25 mouse cellular contexts compared by ENCODE assay signal in the genomic region with DNA sequence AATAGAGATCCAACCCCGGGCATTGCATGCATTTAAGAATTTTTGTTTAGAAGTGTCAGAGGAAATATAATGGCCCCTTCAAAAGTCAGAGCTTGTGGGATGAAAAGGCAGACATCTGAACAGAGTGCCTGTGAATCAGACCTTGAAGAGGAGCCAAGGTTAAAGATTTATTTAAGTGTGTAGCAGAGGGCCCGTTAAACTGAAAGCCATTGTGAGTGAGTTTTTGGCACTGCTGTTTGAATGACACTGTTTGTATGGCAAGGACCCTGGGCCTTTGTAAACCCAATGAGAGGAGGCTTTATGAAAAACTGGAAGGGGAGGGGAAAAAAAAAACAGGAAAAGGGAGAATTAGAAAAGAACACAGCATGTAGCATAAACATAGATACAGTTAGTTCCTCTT.
A peak's percentile ranks its signal among the peaks of the same experiment; 100 is the strongest.
DNase-seq lines count a peak whose midpoint lies in the region; ATAC-seq and TF ChIP-seq lines count a peak whose summit lies in the region.
"Had no signal": no experiment of that assay in that cellular context is flagged by ENCODE, and none has a peak within 500 bp of the region (broad histone marks: within the 10 kb centered on the region; RNA-seq: fewer than 3 reads in every experiment).

No protein-coding gene starts in this region.

- 71% methylated on average over 2 of the region's 2 CpGs for WGBS in heart, embryonic 11.5 days (ENCODE audit: insufficient replicate concordance)
- 45% methylated on average over 2 of the region's 2 CpGs for WGBS in midbrain, embryonic 14.5 days
- 61% methylated on average over 2 of the region's 2 CpGs for WGBS in midbrain, embryonic 11.5 days
- 29% methylated on average over 2 of the region's 2 CpGs for WGBS in neural tube, embryonic 15.5 days
- 44% methylated on average over 2 of the region's 2 CpGs for whole genome bisulfite sequencing in stomach, postnatal 0 days

- TF ChIP-seq CTCF in stomach, postnatal 0 days (IDR thresholded peaks at IDR 0.05; ENCODE audit: low read depth) = no peak

- no peaks in the 10 kb centered on the region for H3K27me3 ChIP-seq in heart, embryonic 11.5 days (ENCODE audit: control insufficient read depth, insufficient read depth, low read length)
- no peaks in the 10 kb centered on the region for H3K27me3 ChIP-seq in midbrain, embryonic 14.5 days (ENCODE audit: control insufficient read depth, insufficient read depth, low read length)
- no peaks in the 10 kb centered on the region for H3K27me3 ChIP-seq in midbrain, embryonic 11.5 days (ENCODE audit: control insufficient read depth, insufficient read depth, low read length)
- no peaks in the 10 kb centered on the region for H3K27me3 ChIP-seq in neural tube, embryonic 15.5 days (replicated peaks)
- no peaks in the 10 kb centered on the region for H3K27me3 ChIP-seq in stomach, postnatal 0 days (ENCODE audit: control insufficient read depth, insufficient read depth, low read length)
- H3K27me3 ChIP-seq: heart, embryonic 13.5 days; limb, embryonic 13.5 days; liver, embryonic 12.5 days; neural tube, embryonic 12.5 days; stomach, embryonic 15.5 days had no signal

- DNase-seq in heart, adult 11 months = peak; percentile 17
- DNase-seq in midbrain, embryonic 14.5 days = peak; percentile 49
- DNase-seq in midbrain, embryonic 11.5 days (ENCODE audit: low spot score, missing footprints) = no peak
- DNase-seq in brain, embryonic 18.5 days (ENCODE audit: low read depth, low spot score) = peak; percentile 18
- no peak for DNase-seq in stomach, postnatal 0 days (ENCODE audit: low spot score)
- DNase-seq: adrenal gland, adult 2 months; cerebellum, adult 8-10 months; cerebellum, postnatal 36 days; gastrocnemius, postnatal 14 days; heart, adult 18-20 months; heart, postnatal 14 days; kidney, adult 18-20 months; layer of hippocampus, adult 9-11 months; lung, adult 18-20 months; lung, postnatal 14 days; thymus, adult 18-20 months; thymus, postnatal 36 days had no signal

- TF ChIP-seq EP300 in stomach, postnatal 0 days (optimal IDR thresholded peaks at IDR 0.05) = no peak

- ATAC-seq in heart, embryonic 11.5 days (replicated peaks; ENCODE audit: insufficient number of reproducible peaks, low FRiP score, low TSS enrichment) = no peak
- no peak for ATAC-seq in midbrain, embryonic 14.5 days (ENCODE audit: low FRiP score, low TSS enrichment)
- ATAC-seq in midbrain, embryonic 11.5 days (ENCODE audit: low FRiP score) = no peak
- peak; percentile 59 for ATAC-seq in neural tube, embryonic 15.5 days (ENCODE audit: low FRiP score)
- no peak for ATAC-seq in stomach, postnatal 0 days (ENCODE audit: low FRiP score, low TSS enrichment)
- ATAC-seq: liver, embryonic 12.5 days had no signal

- H3K4me3 ChIP-seq in heart, embryonic 11.5 days (ENCODE audit: low read depth, low read length) = no peak overlapping the region
- no peak overlapping the region for H3K4me3 ChIP-seq in midbrain, embryonic 14.5 days (replicated peaks; ENCODE audit: low read depth, low read length)
- H3K4me3 ChIP-seq in midbrain, embryonic 11.5 days (ENCODE audit: low read depth, low read length) = no peak overlapping the region
- no peak overlapping the region for H3K4me3 ChIP-seq in neural tube, embryonic 15.5 days (replicated peaks)
- H3K4me3 ChIP-seq in stomach, postnatal 0 days (ENCODE audit: low read depth, low read length) = no peak overlapping the region
- H3K4me3 ChIP-seq: heart, embryonic 13.5 days; limb, embryonic 13.5 days; liver, embryonic 12.5 days; neural tube, embryonic 12.5 days; stomach, embryonic 15.5 days had no signal

- H3K4me2 ChIP-seq in heart, embryonic 11.5 days = no peak overlapping the region
- H3K4me2 ChIP-seq in midbrain, embryonic 14.5 days (ENCODE audit: low read length) = no peak overlapping the region
- H3K4me2 ChIP-seq in midbrain, embryonic 11.5 days = no peak overlapping the region
- no peak overlapping the region for H3K4me2 ChIP-seq in neural tube, embryonic 15.5 days
- no peak overlapping the region for H3K4me2 ChIP-seq in stomach, postnatal 0 days (replicated peaks; ENCODE audit: low read depth)
- H3K4me2 ChIP-seq: heart, embryonic 13.5 days; limb, embryonic 13.5 days; liver, embryonic 12.5 days; neural tube, embryonic 12.5 days; stomach, embryonic 15.5 days had no signal

- H3K4me1 ChIP-seq in heart, embryonic 11.5 days (ENCODE audit: control insufficient read depth, insufficient read depth, low read length) = no peaks in the 10 kb centered on the region
- no peaks in the 10 kb centered on the region for H3K4me1 ChIP-seq in midbrain, embryonic 14.5 days (ENCODE audit: control insufficient read depth, insufficient read depth, low read length)
- no peaks in the 10 kb centered on the region for H3K4me1 ChIP-seq in midbrain, embryonic 11.5 days (ENCODE audit: control insufficient read depth, insufficient read depth, low read length)
- H3K4me1 ChIP-seq in neural tube, embryonic 15.5 days = no peaks in the 10 kb centered on the region
- no peaks in the 10 kb centered on the region for H3K4me1 ChIP-seq in stomach, postnatal 0 days (replicated peaks; ENCODE audit: control insufficient read depth, insufficient read depth)
- H3K4me1 ChIP-seq: heart, embryonic 13.5 days; limb, embryonic 13.5 days; liver, embryonic 12.5 days; neural tube, embryonic 12.5 days; stomach, embryonic 15.5 days had no signal

- no peaks in the 10 kb centered on the region for H3K36me3 ChIP-seq in heart, embryonic 11.5 days (ENCODE audit: control insufficient read depth, insufficient read depth, low read length)
- no peaks in the 10 kb centered on the region for H3K36me3 ChIP-seq in midbrain, embryonic 14.5 days (ENCODE audit: control insufficient read depth, insufficient read depth, low read length)
- no peaks in the 10 kb centered on the region for H3K36me3 ChIP-seq in midbrain, embryonic 11.5 days (ENCODE audit: control insufficient read depth, insufficient read depth, low read length)
- H3K36me3 ChIP-seq in neural tube, embryonic 15.5 days = no peaks in the 10 kb centered on the region
- H3K36me3 ChIP-seq in stomach, postnatal 0 days (ENCODE audit: control insufficient read depth, insufficient read depth, low read length) = no peaks in the 10 kb centered on the region
- H3K36me3 ChIP-seq: heart, embryonic 13.5 days; limb, embryonic 13.5 days; liver, embryonic 12.5 days; neural tube, embryonic 12.5 days; stomach, embryonic 15.5 days had no signal

- no peak overlapping the region for H3K27ac ChIP-seq in heart, embryonic 11.5 days (ENCODE audit: low read depth, low read length)
- H3K27ac ChIP-seq in midbrain, embryonic 14.5 days (replicated peaks; ENCODE audit: low read depth, low read length) = no peak overlapping the region
- H3K27ac ChIP-seq in midbrain, embryonic 11.5 days (ENCODE audit: low read depth, low read length) = no peak overlapping the region
- 0 out of 2 replicates have a peak overlapping the region, but pooled peaks have one; percentile 33 for H3K27ac ChIP-seq in neural tube, embryonic 15.5 days (replicated peaks)
- no peak overlapping the region for H3K27ac ChIP-seq in stomach, postnatal 0 days (replicated peaks)
- H3K27ac ChIP-seq: heart, embryonic 13.5 days; kidney, postnatal 0 days; limb, embryonic 13.5 days; liver, embryonic 12.5 days; neural tube, embryonic 12.5 days; stomach, embryonic 15.5 days had no signal

- H3K9ac ChIP-seq in heart, embryonic 11.5 days (ENCODE audit: low read depth, low read length) = no peak overlapping the region
- H3K9ac ChIP-seq in midbrain, embryonic 14.5 days (replicated peaks; ENCODE audit: low read length) = no peak overlapping the region
- H3K9ac ChIP-seq in midbrain, embryonic 11.5 days (ENCODE audit: low read length) = no peak overlapping the region
- no peak overlapping the region for H3K9ac ChIP-seq in neural tube, embryonic 15.5 days (replicated peaks)
- H3K9ac ChIP-seq in stomach, postnatal 0 days (ENCODE audit: low read length) = no peak overlapping the region
- H3K9ac ChIP-seq: heart, embryonic 13.5 days; limb, embryonic 13.5 days; liver, embryonic 12.5 days; neural tube, embryonic 12.5 days; stomach, embryonic 15.5 days had no signal

- no peaks in the 10 kb centered on the region for H3K9me3 ChIP-seq in heart, embryonic 11.5 days (replicated peaks; ENCODE audit: control insufficient read depth, low read length)
- no peaks in the 10 kb centered on the region for H3K9me3 ChIP-seq in midbrain, embryonic 14.5 days (ENCODE audit: control insufficient read depth, low read length)
- H3K9me3 ChIP-seq in midbrain, embryonic 11.5 days (ENCODE audit: control insufficient read depth, low read length) = no peaks in the 10 kb centered on the region
- no peaks in the 10 kb centered on the region for H3K9me3 ChIP-seq in neural tube, embryonic 15.5 days (replicated peaks)
- no peaks in the 10 kb centered on the region for H3K9me3 ChIP-seq in stomach, postnatal 0 days (ENCODE audit: control insufficient read depth, low read length)
- H3K9me3 ChIP-seq: heart, embryonic 13.5 days; limb, embryonic 13.5 days; liver, embryonic 12.5 days; neural tube, embryonic 12.5 days; stomach, embryonic 15.5 days had no signal

Comparison
In these comparisons a context has a peak if more than half of its experiments do, and no peak if none do; other contexts are left out.
1. DNase-seq: peak in heart, adult 11 months (single experiment), midbrain, embryonic 14.5 days (single experiment) and brain, embryonic 18.5 days (single experiment); none in midbrain, embryonic 11.5 days (single experiment) and stomach, postnatal 0 days (single experiment).